Mouse (Mus musculus): Measurements from ENCODE around the gene Mgst3.

The Mgst3 gene

GRCm38 (mm10) chr1:167387310-167387709, 6.3 kb downstream of the Mgst3 start:
- DNase-seq, result peak; percentile 47 to 74

- no peak for DNase-seq
These were observed 7.2 kb downstream of the Mgst3 start for GRCm38 (mm10) chr1:167386466-167386865.

- no peak for DNase-seq
These were observed 8.0 kb downstream of the Mgst3 start for GRCm38 (mm10) chr1:167385636-167386035.

- DNase-seq, result no peak
These were observed 8.4 kb downstream of the Mgst3 start for GRCm38 (mm10) chr1:167385211-167385610.

- DNase-seq, result no peak
These were observed 9.5 kb downstream of the Mgst3 start for GRCm38 (mm10) chr1:167384156-167384555.

- DNase-seq, result no peak
These were observed 10.5 kb downstream of the Mgst3 start for GRCm38 (mm10) chr1:167383178-167383577.

GRCm38 (mm10) chr1:167382763-167383162, 10.9 kb downstream of the Mgst3 start:
- no peak for DNase-seq

- DNase-seq, result no peak
These were observed 11.3 kb downstream of the Mgst3 start for GRCm38 (mm10) chr1:167382316-167382715.

- DNase-seq, result peak; percentile 43 to 70
These were observed 12.3 kb downstream of the Mgst3 start for GRCm38 (mm10) chr1:167381050-167382015.

- DNase-seq, result peak; percentile 30 to 66
These were observed 13.4 kb downstream of the Mgst3 start for GRCm38 (mm10) chr1:167380223-167380622.

GRCm38 (mm10) chr1:167379751-167380150, 13.9 kb downstream of the Mgst3 start:
- no peak for DNase-seq

- peak in 1 of 2 experiments; percentile 34 for DNase-seq
These were observed 15.6 kb downstream of the Mgst3 start for GRCm38 (mm10) chr1:167378019-167378418.

- peak; percentile 70 to 82 for DNase-seq
These were observed 18.7 kb downstream of the Mgst3 start for GRCm38 (mm10) chr1:167374942-167375341.

GRCm38 (mm10) chr1:167374003-167374784, 19.4 kb downstream of the Mgst3 start:
- peak; percentile 90 to 94 for DNase-seq

GRCm38 (mm10) chr1:167372739-167373138, 20.9 kb downstream of the Mgst3 start:
- no peak for DNase-seq

- peak; percentile 90 to 97 for DNase-seq
These were observed 23.7 kb downstream of the Mgst3 start for GRCm38 (mm10) chr1:167369905-167370304.

- no peak for DNase-seq
These were observed 25.1 kb downstream of the Mgst3 start for GRCm38 (mm10) chr1:167368513-167368912.

- no peak for DNase-seq
These were observed 25.6 kb downstream of the Mgst3 start for GRCm38 (mm10) chr1:167368018-167368417.

GRCm38 (mm10) chr1:167366621-167367020, 27.0 kb downstream of the Mgst3 start:
- peak; percentile 28 to 70 for DNase-seq

GRCm38 (mm10) chr1:167365808-167366207, 27.8 kb downstream of the Mgst3 start:
- DNase-seq, result peak; percentile 67 to 93

GRCm38 (mm10) chr1:167363322-167363721, 30.3 kb downstream of the Mgst3 start:
- DNase-seq, result no peak

- peak; percentile 50 to 73 for DNase-seq
These were observed 30.8 kb downstream of the Mgst3 start for GRCm38 (mm10) chr1:167362819-167363218.

GRCm38 (mm10) chr1:167360268-167360667, 33.4 kb downstream of the Mgst3 start:
- no peak for DNase-seq
